Mouse (Mus musculus) ES-Bruce4 (cell line): ENCODE measurements around the gene Sart1. TPM values are rescaled to one million over a fixed set of nuclear protein-coding genes. Genes with fewer than 3 reads are reported as not detected.
A peak's percentile ranks its signal among the peaks of the same experiment; 100 is the strongest.

Experiments used
- H3K27ac ChIP-seq: 2 replicates; pipeline ENCODE4 v1.5.1; 2012; ENCODE audit warnings: low read length, inconsistent platforms; ENCODE audit not compliant: insufficient read depth
- H3K27me3 ChIP-seq: 2 replicates; pipeline ENCODE4 v1.6.1; 2012; ENCODE audit warnings: mild to moderate bottlenecking, low read length, inconsistent platforms; ENCODE audit not compliant: control insufficient read depth, poor library complexity, insufficient read depth, severe bottlenecking
- H3K36me3 ChIP-seq: 2 replicates; pipeline ENCODE4 v1.6.1; 2012; ENCODE audit warnings: inconsistent platforms, mild to moderate bottlenecking, low read length, moderate library complexity; ENCODE audit not compliant: control insufficient read depth, poor library complexity, insufficient read depth, severe bottlenecking
- H3K4me1 ChIP-seq: one replicate; pipeline ENCODE4 v1.8.1; 2011; ENCODE audit warnings: low read length; ENCODE audit not compliant: control insufficient read depth, insufficient read depth
- H3K4me3 ChIP-seq: 2 replicates; pipeline ENCODE4 v1.5.1; 2011; ENCODE audit warnings: low read depth, mild to moderate bottlenecking, low read length
- H3K9ac ChIP-seq: 2 replicates; pipeline ENCODE4 v1.6.1; 2012; ENCODE audit warnings: low read depth, mild to moderate bottlenecking, inconsistent platforms; ENCODE audit not compliant: poor library complexity, severe bottlenecking
- H3K9me3 ChIP-seq: replicated peaks from 2 replicates; pipeline ENCODE4 v1.6.1; 2012; ENCODE audit warnings: mild to moderate bottlenecking, low read length, inconsistent platforms; ENCODE audit not compliant: control insufficient read depth, poor library complexity, insufficient read depth, severe bottlenecking
- CTCF ChIP-seq: IDR thresholded peaks from one replicate; pipeline ENCODE4 v1.8.1; 2011; ENCODE audit warnings: low read depth, low read length
- EP300 ChIP-seq: IDR thresholded peaks from 2 replicates; pipeline ENCODE4 v1.6.1; 2011; ENCODE audit warnings: low read depth, low read length; ENCODE audit not compliant: insufficient read depth
- POLR2A ChIP-seq: IDR thresholded peaks from one replicate; pipeline ENCODE4 v1.8.1; 2011; ENCODE audit warnings: low read length; ENCODE audit not compliant: insufficient read depth
- polyA plus RNA-seq: library from polyadenylated mRNA; stranded (reverse); fragments of >200 nt; gene quantifications from 2 replicates; pipeline ENCODE4 v1.2.4, GENCODE M21; 2011; ENCODE audit warnings: low read depth; ENCODE audit not compliant: missing spikeins, insufficient read depth, insufficient read length

Gene Sart1
- polyA plus RNA-seq, 1 experiment = 67.8 TPM

- Histone ChIP-seq H3K9me3 (no peaks in the 10 kb centered on the region), H3K36me3 (no peaks in the 10 kb centered on the region), H3K4me3 (peak within 1 kb of the TSS; percentile 99), H3K4me1 (no peaks in the 10 kb centered on the region), H3K27ac (peak within 1 kb of the TSS; percentile 34), H3K9ac (peak within 1 kb of the TSS; percentile 97), H3K27me3 (no peaks in the 10 kb centered on the region)
- no peak for TF ChIP-seq POLR2A
- no peak for TF ChIP-seq CTCF
- TF ChIP-seq EP300 = no peak
Observed at GRCm38 (mm10) chr19:5424782-5425741, 36.6 kb upstream of the Sart1 start, which contains the start of the genes Drap1 and AI837181. Gene Drap1 (minus strand): TSS chr19:5424979. Gene AI837181 (plus strand): TSS chr19:5425144.

- Histone ChIP-seq H3K9me3 (no peaks in the 10 kb centered on the region), H3K9ac (peak overlapping the region; percentile 97), H3K27ac (no peak overlapping the region; the same call in 1 of the 2 replicates), H3K4me3 (peak overlapping the region; percentile 98), H3K4me1 (no peaks in the 10 kb centered on the region), H3K27me3 (no peaks in the 10 kb centered on the region), H3K36me3 (no peaks in the 10 kb centered on the region)
- TF ChIP-seq CTCF = no peak
- TF ChIP-seq POLR2A = no peak
- TF ChIP-seq EP300 = no peak
Observed at GRCm38 (mm10) chr19:5424092-5424781, 35.7 kb upstream of the Sart1 start.

GRCm38 (mm10) chr19:5423561-5423960 is 35.1 kb upstream of the Sart1 start:
- no peaks in the 10 kb centered on the region for H3K36me3 ChIP-seq
- H3K27me3 ChIP-seq = no peaks in the 10 kb centered on the region
- H3K9ac ChIP-seq = peak overlapping the region; percentile 97
- TF ChIP-seq CTCF (no peak), EP300 (no peak), POLR2A (no peak)
- no peaks in the 10 kb centered on the region for H3K9me3 ChIP-seq
- H3K4me1 ChIP-seq = no peaks in the 10 kb centered on the region
- H3K4me3 ChIP-seq = peak overlapping the region; percentile 98
- no peak overlapping the region for H3K27ac ChIP-seq

GRCm38 (mm10) chr19:5422895-5423443 is 34.5 kb upstream of the Sart1 start:
- TF ChIP-seq POLR2A (no peak), EP300 (no peak), CTCF (no peak)
- Histone ChIP-seq H3K4me1 (no peaks in the 10 kb centered on the region), H3K4me3 (no peak overlapping the region), H3K36me3 (no peaks in the 10 kb centered on the region), H3K27me3 (no peaks in the 10 kb centered on the region), H3K9ac (no peak overlapping the region), H3K27ac (no peak overlapping the region), H3K9me3 (no peaks in the 10 kb centered on the region)

GRCm38 (mm10) chr19:5422267-5422666 is 33.8 kb upstream of the Sart1 start:
- Histone ChIP-seq H3K9me3 (no peaks in the 10 kb centered on the region), H3K27me3 (no peaks in the 10 kb centered on the region), H3K36me3 (no peaks in the 10 kb centered on the region), H3K4me1 (no peaks in the 10 kb centered on the region), H3K9ac (no peak overlapping the region), H3K4me3 (no peak overlapping the region), H3K27ac (no peak overlapping the region)
- TF ChIP-seq CTCF (no peak), POLR2A (no peak), EP300 (no peak)
